Mouse (Mus musculus): ENCODE results near the gene Pdcd6ip. TPM values are rescaled to one million over a fixed set of nuclear protein-coding genes. Genes with fewer than 3 reads are reported as not detected.

The Pdcd6ip gene
- polyA plus RNA-seq, 1 experiment: 56.3 TPM

GRCm38 (mm10) chr9:113706108-113706507 is 2.0 kb downstream of the Pdcd6ip start:
- Histone ChIP-seq H3K4me3 (peak overlapping the region; percentile 66), H3K79me2 (ENCODE audit: control insufficient read depth, insufficient read depth) (peaks cover 67% of the 10 kb centered on the region), H3K36me3 (ENCODE audit: control insufficient read depth, insufficient read depth) (no peaks in the 10 kb centered on the region), H3K27me3 (ENCODE audit: control insufficient read depth, insufficient read depth, insufficient read length) (no peaks in the 10 kb centered on the region), H3K4me2 (ENCODE audit: low read depth) (peak overlapping the region; percentile 95), H3ac (ENCODE audit: control insufficient read depth, insufficient read length) (no peak overlapping the region)
- no peak for TF ChIP-seq TCF12 (IDR thresholded peaks at IDR 0.05; ENCODE audit: insufficient read depth, poor library complexity, severe bottlenecking)
- no peak for TF ChIP-seq POLR2A (IDR thresholded peaks at IDR 0.05; ENCODE audit: insufficient read length, low read depth)
- TF ChIP-seq MAX (IDR thresholded peaks at IDR 0.05; ENCODE audit: low read depth): no peak
- no peak for TF ChIP-seq POLR2AphosphoS2 (IDR thresholded peaks at IDR 0.05; ENCODE audit: insufficient read length, low read depth)
- no peak for TF ChIP-seq REST (IDR thresholded peaks at IDR 0.05; ENCODE audit: insufficient read depth, insufficient read length)

- Histone ChIP-seq H3K4me3 (no peak overlapping the region), H3ac (ENCODE audit: control insufficient read depth, insufficient read length) (no peak overlapping the region), H3K27me3 (ENCODE audit: control insufficient read depth, insufficient read depth, insufficient read length) (no peaks in the 10 kb centered on the region), H3K79me2 (ENCODE audit: control insufficient read depth, insufficient read depth) (peaks cover 86% of the 10 kb centered on the region), H3K4me2 (ENCODE audit: low read depth) (no peak overlapping the region), H3K36me3 (ENCODE audit: control insufficient read depth, insufficient read depth) (peaks cover 10% of the 10 kb centered on the region)
- TF ChIP-seq CEBPB (IDR thresholded peaks at IDR 0.05; ENCODE audit: insufficient read depth, poor library complexity, severe bottlenecking) (no peak), USF1 (IDR thresholded peaks at IDR 0.05; ENCODE audit: low read depth) (no peak)
Observed at GRCm38 (mm10) chr9:113701441-113702160, 6.5 kb downstream of the Pdcd6ip start.

- no peak overlapping the region for H3ac ChIP-seq (ENCODE audit: control insufficient read depth, insufficient read length)
- no peak overlapping the region for H3K4me3 ChIP-seq
- H3K79me2 ChIP-seq (ENCODE audit: control insufficient read depth, insufficient read depth): peaks cover 25% of the 10 kb centered on the region
- H3K4me2 ChIP-seq (ENCODE audit: low read depth): no peak overlapping the region
- H3K36me3 ChIP-seq (ENCODE audit: control insufficient read depth, insufficient read depth): peaks cover 41% of the 10 kb centered on the region
- H3K27me3 ChIP-seq (ENCODE audit: control insufficient read depth, insufficient read depth, insufficient read length): no peaks in the 10 kb centered on the region
- TF ChIP-seq POLR2AphosphoS2 (IDR thresholded peaks at IDR 0.05; ENCODE audit: insufficient read length, low read depth): no peak
- TF ChIP-seq MYOD1 (IDR thresholded peaks at IDR 0.05; ENCODE audit: control insufficient read depth in 1 of 3, insufficient read length in 2 of 3, low read depth in 2 of 3): no peak
- no peak for TF ChIP-seq USF1 (IDR thresholded peaks at IDR 0.05; ENCODE audit: low read depth)
- no peak for TF ChIP-seq E2F4 (IDR thresholded peaks at IDR 0.05; ENCODE audit: insufficient read depth)
- TF ChIP-seq CEBPB (IDR thresholded peaks at IDR 0.05; ENCODE audit: insufficient read depth, poor library complexity, severe bottlenecking): no peak
Observed at GRCm38 (mm10) chr9:113687461-113687860, 20.6 kb downstream of the Pdcd6ip start.

GRCm38 (mm10) chr9:113673721-113674120 is 34.3 kb downstream of the Pdcd6ip start:
- Histone ChIP-seq H3K4me2 (ENCODE audit: low read depth) (no peak overlapping the region), H3K27me3 (ENCODE audit: control insufficient read depth, insufficient read depth, insufficient read length) (no peaks in the 10 kb centered on the region), H3K4me3 (no peak overlapping the region), H3K79me2 (ENCODE audit: control insufficient read depth, insufficient read depth) (no peaks in the 10 kb centered on the region), H3K36me3 (ENCODE audit: control insufficient read depth, insufficient read depth) (peaks cover 50% of the 10 kb centered on the region), H3ac (ENCODE audit: control insufficient read depth, insufficient read length) (no peak overlapping the region)
- TF ChIP-seq REST (IDR thresholded peaks at IDR 0.05; ENCODE audit: insufficient read depth, insufficient read length) (no peak), POLR2AphosphoS2 (IDR thresholded peaks at IDR 0.05; ENCODE audit: insufficient read length, low read depth) (no peak), MYOG (IDR thresholded peaks at IDR 0.05; ENCODE audit: control insufficient read depth in 1 of 3, insufficient read depth in 1 of 3, insufficient read length in 2 of 3, low read depth in 2 of 3) (no peak), CEBPB (IDR thresholded peaks at IDR 0.05; ENCODE audit: insufficient read depth, poor library complexity, severe bottlenecking) (no peak), E2F4 (IDR thresholded peaks at IDR 0.05; ENCODE audit: insufficient read depth) (no peak), TCF3 (IDR thresholded peaks at IDR 0.05; ENCODE audit: insufficient read length, low read depth) (no peak), MYOD1 (IDR thresholded peaks at IDR 0.05; ENCODE audit: control insufficient read depth in 1 of 3, insufficient read length in 2 of 3, low read depth in 2 of 3) (no peak), TCF12 (IDR thresholded peaks at IDR 0.05; ENCODE audit: insufficient read depth, poor library complexity, severe bottlenecking) (no peak), MAX (IDR thresholded peaks at IDR 0.05; ENCODE audit: low read depth) (no peak), POLR2A (IDR thresholded peaks at IDR 0.05; ENCODE audit: insufficient read length, low read depth) (no peak), SRF (IDR thresholded peaks at IDR 0.05; ENCODE audit: control insufficient read depth, insufficient read length, low read depth) (no peak), USF1 (IDR thresholded peaks at IDR 0.05; ENCODE audit: low read depth) (no peak)

GRCm38 (mm10) chr9:113672352-113672751 is 35.7 kb downstream of the Pdcd6ip start:
- H3K79me2 ChIP-seq (ENCODE audit: control insufficient read depth, insufficient read depth): no peaks in the 10 kb centered on the region
- peaks cover 52% of the 10 kb centered on the region for H3K36me3 ChIP-seq (ENCODE audit: control insufficient read depth, insufficient read depth)
- TF ChIP-seq MYOD1 (IDR thresholded peaks at IDR 0.05; ENCODE audit: control insufficient read depth in 1 of 3, insufficient read length in 2 of 3, low read depth in 2 of 3): no peak
- H3K4me2 ChIP-seq (ENCODE audit: low read depth): no peak overlapping the region
- H3K27me3 ChIP-seq (ENCODE audit: control insufficient read depth, insufficient read depth, insufficient read length): no peaks in the 10 kb centered on the region
- no peak overlapping the region for H3ac ChIP-seq (ENCODE audit: control insufficient read depth, insufficient read length)
- no peak overlapping the region for H3K4me3 ChIP-seq

GRCm38 (mm10) chr9:113670857-113671106 is 37.3 kb downstream of the Pdcd6ip start:
- Histone ChIP-seq H3K27me3 (ENCODE audit: control insufficient read depth, insufficient read depth, insufficient read length) (no peaks in the 10 kb centered on the region), H3K79me2 (ENCODE audit: control insufficient read depth, insufficient read depth) (no peaks in the 10 kb centered on the region), H3K4me3 (no peak overlapping the region), H3K4me2 (ENCODE audit: low read depth) (no peak overlapping the region), H3K36me3 (ENCODE audit: control insufficient read depth, insufficient read depth) (peaks cover 56% of the 10 kb centered on the region), H3ac (ENCODE audit: control insufficient read depth, insufficient read length) (no peak overlapping the region)
- no peak for TF ChIP-seq CEBPB (IDR thresholded peaks at IDR 0.05; ENCODE audit: insufficient read depth, poor library complexity, severe bottlenecking)
- no peak for TF ChIP-seq TCF12 (IDR thresholded peaks at IDR 0.05; ENCODE audit: insufficient read depth, poor library complexity, severe bottlenecking)
- TF ChIP-seq USF1 (IDR thresholded peaks at IDR 0.05; ENCODE audit: low read depth): no peak
- TF ChIP-seq MYOD1 (IDR thresholded peaks at IDR 0.05; ENCODE audit: control insufficient read depth in 1 of 3, insufficient read length in 2 of 3, low read depth in 2 of 3): no peak
- TF ChIP-seq MAX (IDR thresholded peaks at IDR 0.05; ENCODE audit: low read depth): no peak
- TF ChIP-seq SRF (IDR thresholded peaks at IDR 0.05; ENCODE audit: control insufficient read depth, insufficient read length, low read depth): no peak
- no peak for TF ChIP-seq POLR2AphosphoS2 (IDR thresholded peaks at IDR 0.05; ENCODE audit: insufficient read length, low read depth)
- TF ChIP-seq MYOG (IDR thresholded peaks at IDR 0.05; ENCODE audit: control insufficient read depth in 1 of 3, insufficient read depth in 1 of 3, insufficient read length in 2 of 3, low read depth in 2 of 3): no peak
- TF ChIP-seq E2F4 (IDR thresholded peaks at IDR 0.05; ENCODE audit: insufficient read depth): no peak
- no peak for TF ChIP-seq REST (IDR thresholded peaks at IDR 0.05; ENCODE audit: insufficient read depth, insufficient read length)
- no peak for TF ChIP-seq TCF3 (IDR thresholded peaks at IDR 0.05; ENCODE audit: insufficient read length, low read depth)
- no peak for TF ChIP-seq POLR2A (IDR thresholded peaks at IDR 0.05; ENCODE audit: insufficient read length, low read depth)

Data from myocyte (in vitro differentiated cells).